Mouse (Mus musculus) liver, adult 2 months (tissue): ENCODE results near the gene Prpf8. TPM values are rescaled to one million over a fixed set of nuclear protein-coding genes. Genes with fewer than 3 reads are reported as not detected.
"Not testable (repeated sequence)": the region's sequence is repeated elsewhere in the genome, so short reads cannot be mapped to it uniquely, and the experiment has no call there.

ENCODE experiments used
- DNase-seq: peaks from one replicate; pipeline ENCODE4 v3.0.0-alpha.2; 2011; ENCODE audit warnings: low read depth, low spot score; ENCODE audit errors: extremely low read depth
- H3K27ac ChIP-seq: fragments of 200-500 bp; replicated peaks from 2 replicates; pipeline ENCODE4 v1.5.1; 2012; ENCODE audit warnings: low read depth, mild to moderate bottlenecking, control low read depth, inconsistent platforms, low read length; ENCODE audit not compliant: insufficient read depth
- H3K27me3 ChIP-seq: fragments of 200-500 bp; 2 replicates; pipeline ENCODE4 v1.6.1; 2012; ENCODE audit warnings: mild to moderate bottlenecking, moderate library complexity, low read length, inconsistent platforms; ENCODE audit not compliant: control insufficient read depth, insufficient read depth
- H3K36me3 ChIP-seq: fragments of 200-500 bp; 2 replicates; pipeline ENCODE4 v1.6.1; 2012; ENCODE audit warnings: low read length, inconsistent platforms; ENCODE audit not compliant: control insufficient read depth, insufficient read depth
- H3K4me1 ChIP-seq: fragments of 200-500 bp; 2 replicates; pipeline ENCODE4 v1.6.1; 2011; ENCODE audit warnings: low read length; ENCODE audit not compliant: control insufficient read depth, insufficient read depth
- H3K4me3 ChIP-seq: fragments of 200-500 bp; 2 replicates; pipeline ENCODE4 v1.5.1; 2011; ENCODE audit warnings: low read depth, mild to moderate bottlenecking, control low read depth, low read length, moderate library complexity; ENCODE audit not compliant: insufficient read depth
- H3K79me2 ChIP-seq: fragments of 200-500 bp; 2 replicates; pipeline ENCODE4 v1.6.1; 2012; ENCODE audit warnings: inconsistent platforms, mild to moderate bottlenecking, low read length, moderate library complexity; ENCODE audit not compliant: control insufficient read depth, insufficient read depth
- H3K9ac ChIP-seq: fragments of 200-500 bp; 2 replicates; pipeline ENCODE4 v1.6.1; 2012; ENCODE audit warnings: low read depth, mild to moderate bottlenecking, control low read depth, inconsistent platforms, low read length
- CTCF ChIP-seq: fragments of 200-500 bp; IDR thresholded peaks from 2 replicates; pipeline ENCODE4 v1.5.1; 2011; ENCODE audit warnings: low read depth, low read length, control low read depth
- POLR2A ChIP-seq: fragments of 200-500 bp; IDR thresholded peaks from 2 replicates; pipeline ENCODE4 v1.6.1; 2011; ENCODE audit warnings: low read length, control low read depth; ENCODE audit not compliant: insufficient read depth; ENCODE audit errors: extremely low read depth
- WGBS: fragments of 180-500 bp; shearing (Covaris S2); methylation state at CpG from one replicate; pipeline ENCODE4 v1.1.7; 2018; 5-methylcytosine and 5-hydroxymethylcytosine counted together
- polyA plus RNA-seq: library from polyadenylated mRNA; depleted of rRNA; stranded (reverse); fragments of >200 nt; gene quantifications from 2 replicates; pipeline ENCODE4 v1.2.3, GENCODE M21; 2012
- total RNA-seq: library from RNA; depleted of rRNA; stranded (reverse); fragments of >200 nt; gene quantifications from 2 replicates; pipeline ENCODE4 v1.2.3, GENCODE M21; 2014

Gene Prpf8
- total and polyA plus RNA-seq, 2 experiments = 63.3 to 72.8 TPM

GRCm38 (mm10) chr11:75450936-75451335 is 35.7 kb upstream of the Prpf8 start:
- H3K27ac ChIP-seq = no peak overlapping the region
- peaks cover 44% of the 10 kb centered on the region for H3K79me2 ChIP-seq
- 87% methylated on average over 15 of the region's 15 CpGs for WGBS
- TF ChIP-seq CTCF (no peak), POLR2A (no peak)
- H3K9ac ChIP-seq = peak overlapping the region; percentile 20; the same call in 1 of the 2 replicates
- peaks cover 20% of the 10 kb centered on the region; the same call in 1 of the 2 replicates for H3K36me3 ChIP-seq
- no peaks in the 10 kb centered on the region for H3K27me3 ChIP-seq
- H3K4me1 ChIP-seq = peaks cover 39% of the 10 kb centered on the region
- H3K4me3 ChIP-seq = no peak overlapping the region
- no peak for DNase-seq

DNA sequence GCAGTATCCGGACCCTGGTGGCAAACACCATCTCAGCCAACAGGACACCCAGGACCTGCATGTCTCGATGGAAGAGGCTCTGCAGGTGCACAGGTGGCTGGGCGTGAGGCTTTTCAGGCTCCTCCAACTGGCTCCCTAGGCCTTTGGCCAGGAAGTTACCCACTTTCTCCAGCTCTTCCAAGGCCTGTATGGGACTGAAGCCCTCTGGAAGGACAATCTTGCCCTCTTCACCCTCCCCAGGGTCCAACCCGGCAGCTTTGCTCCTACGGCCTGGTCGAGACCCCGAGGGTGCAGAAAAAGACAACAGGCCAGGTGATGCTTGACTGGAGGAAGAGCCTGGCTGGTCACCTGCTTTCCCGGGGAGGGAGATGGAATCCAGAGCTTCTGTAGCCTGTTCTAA is 34.5 kb upstream of the Prpf8 start:
- DNase-seq = no peak
- Histone ChIP-seq H3K27ac (no peak overlapping the region), H3K27me3 (no peaks in the 10 kb centered on the region), H3K79me2 (peaks cover 44% of the 10 kb centered on the region), H3K4me3 (no peak overlapping the region), H3K9ac (no peak overlapping the region), H3K36me3 (peaks cover 17% of the 10 kb centered on the region; the same call in 1 of the 2 replicates), H3K4me1 (peaks cover 40% of the 10 kb centered on the region)
- 89% methylated on average over 8 of the region's 8 CpGs for WGBS
- TF ChIP-seq POLR2A = no peak
- no peak for TF ChIP-seq CTCF

DNA sequence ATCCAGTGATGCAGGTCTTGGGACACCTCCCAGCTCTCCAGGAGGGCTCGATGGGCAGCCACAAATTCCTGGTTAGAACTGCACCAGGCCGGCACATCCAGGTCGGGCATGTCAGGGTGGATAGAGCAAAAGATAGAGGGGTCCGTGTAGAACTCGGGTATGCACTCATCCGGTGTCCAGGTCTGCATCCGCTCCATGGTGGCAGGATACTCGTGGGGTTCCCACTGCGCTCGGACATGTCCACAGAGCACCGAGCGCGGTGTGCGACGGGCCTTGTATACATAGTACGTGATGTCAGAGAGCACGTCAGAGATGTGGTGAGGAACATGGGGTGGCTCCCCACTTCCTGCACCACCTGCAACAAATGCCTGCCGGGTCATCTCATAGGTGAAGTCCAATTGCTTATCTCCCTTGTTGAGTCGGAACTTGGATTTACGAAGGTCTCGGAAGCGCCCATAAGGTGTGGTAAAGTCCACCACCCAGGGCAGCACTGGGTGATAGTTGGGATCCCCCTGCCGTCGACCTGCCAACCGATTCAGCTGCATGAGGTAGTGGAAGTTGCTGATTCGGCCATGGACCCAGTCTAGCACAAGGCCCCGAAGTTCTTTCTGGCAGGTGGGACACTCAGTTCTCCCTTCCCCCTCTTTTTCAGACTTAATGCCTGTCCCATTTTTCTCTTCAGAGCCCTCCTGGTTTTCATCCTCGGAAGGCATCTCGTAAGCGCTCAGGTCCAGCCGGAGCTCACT is 33.6 kb upstream of the Prpf8 start:
- H3K4me3 ChIP-seq = no peak overlapping the region
- no peak overlapping the region for H3K27ac ChIP-seq
- no peaks in the 10 kb centered on the region for H3K27me3 ChIP-seq
- no peak for DNase-seq
- no peak for TF ChIP-seq POLR2A
- TF ChIP-seq CTCF = no peak
- peaks cover 13% of the 10 kb centered on the region; the same call in 1 of the 2 replicates for H3K36me3 ChIP-seq
- WGBS = 88% methylated on average over 31 of the region's 31 CpGs
- peaks cover 42% of the 10 kb centered on the region for H3K4me1 ChIP-seq
- peak overlapping the region; percentile 85; the same call in 1 of the 2 replicates for H3K9ac ChIP-seq
- H3K79me2 ChIP-seq = peaks cover 44% of the 10 kb centered on the region

GRCm38 (mm10) chr11:75453991-75454930 is 32.4 kb upstream of the Prpf8 start, which contains the start of gene Wdr81:
Gene Wdr81 (minus strand): TSS chr11:75454717.
- Histone ChIP-seq H3K79me2 (peaks cover 39% of the 10 kb centered on the region), H3K4me3 (peak within 1 kb of the TSS; percentile 78), H3K36me3 (peaks cover 2% of the 10 kb centered on the region; the same call in 1 of the 2 replicates), H3K9ac (peak within 1 kb of the TSS; percentile 85), H3K27me3 (no peaks in the 10 kb centered on the region), H3K27ac (peak within 1 kb of the TSS; percentile 77), H3K4me1 (peaks cover 52% of the 10 kb centered on the region)
- TF ChIP-seq POLR2A (peak; percentile 78), CTCF (peak; percentile 60)
- WGBS = 1% methylated on average over 55 of the region's 56 CpGs
- DNase-seq = peak; percentile 85

- TF ChIP-seq POLR2A = no peak
- TF ChIP-seq CTCF = no peak
- DNase-seq = no peak
- peak overlapping the region; percentile 51 for H3K9ac ChIP-seq
- H3K4me3 ChIP-seq = no peak overlapping the region
- H3K79me2 ChIP-seq = peaks cover 39% of the 10 kb centered on the region
- no peaks in the 10 kb centered on the region for H3K36me3 ChIP-seq
- H3K4me1 ChIP-seq = peaks cover 60% of the 10 kb centered on the region
- WGBS = 64% methylated on average over 10 of the region's 10 CpGs
- no peaks in the 10 kb centered on the region for H3K27me3 ChIP-seq
- peak overlapping the region; percentile 77 for H3K27ac ChIP-seq
These were observed 31.4 kb upstream of the Prpf8 start for GRCm38 (mm10) chr11:75455041-75455736.

- H3K9ac ChIP-seq, DNase-seq, H3K36me3 ChIP-seq, H3K4me3 ChIP-seq, H3K27ac ChIP-seq, H3K27me3 ChIP-seq: not testable (repeated sequence)
- 98% methylated on average over 2 of the region's 2 CpGs for WGBS
- Histone ChIP-seq H3K79me2 (peaks cover 34% of the 10 kb centered on the region), H3K4me1 (peaks cover 53% of the 10 kb centered on the region)
These were observed 30.6 kb upstream of the Prpf8 start for GRCm38 (mm10) chr11:75455971-75456370.
